Mouse (Mus musculus) forebrain, embryonic 15.5 days (tissue): ENCODE data around the gene Cypt3. TPM values are rescaled to one million over a fixed set of nuclear protein-coding genes. Genes with fewer than 3 reads are reported as not detected.

ENCODE experiments used
- ATAC-seq: fragments of 200-750 bp; cut with Nextera tagmentation; replicated peaks from 2 replicates; pipeline ENCODE4 v1.8.0; 2017; ENCODE audit warnings: mild to moderate bottlenecking, moderate TSS enrichment, moderate library complexity
- H3K27ac ChIP-seq: fragments of 300-500 bp; sonication (generic); replicated peaks from 2 replicates; pipeline ENCODE4 v1.5.1; 2015; ENCODE audit warnings: mild to moderate bottlenecking, inconsistent platforms
- H3K27me3 ChIP-seq: fragments of 300-500 bp; sonication (generic); 2 replicates; pipeline ENCODE4 v1.6.1; 2015; ENCODE audit warnings: inconsistent platforms
- H3K36me3 ChIP-seq: fragments of 300-500 bp; sonication (generic); 2 replicates; pipeline ENCODE4 v1.6.1; 2015; ENCODE audit warnings: mild to moderate bottlenecking, inconsistent platforms
- H3K4me1 ChIP-seq: fragments of 300-500 bp; sonication (generic); 2 replicates; pipeline ENCODE4 v1.6.1; 2015; ENCODE audit warnings: inconsistent platforms
- H3K4me2 ChIP-seq: fragments of 300-500 bp; sonication (generic); replicated peaks from 2 replicates; pipeline ENCODE4 v1.6.1; 2015; ENCODE audit warnings: mild to moderate bottlenecking, inconsistent platforms
- H3K4me3 ChIP-seq: fragments of 300-500 bp; sonication (generic); 2 replicates; pipeline ENCODE4 v1.5.1; 2015; ENCODE audit warnings: mild to moderate bottlenecking, inconsistent platforms
- H3K9ac ChIP-seq: fragments of 300-500 bp; sonication (generic); replicated peaks from 2 replicates; pipeline ENCODE4 v1.6.1; 2015; ENCODE audit warnings: mild to moderate bottlenecking, inconsistent platforms
- H3K9me3 ChIP-seq: fragments of 300-500 bp; sonication (generic); 2 replicates; pipeline ENCODE4 v1.6.1; 2016; ENCODE audit warnings: inconsistent platforms
- WGBS: fragments of 180-500 bp; shearing (Covaris S2); methylation state at CpG from one replicate; pipeline ENCODE4 v1.1.7; 2015; ENCODE audit warnings: mixed read lengths; 5-methylcytosine and 5-hydroxymethylcytosine counted together
- polyA plus RNA-seq: library from polyadenylated mRNA; unstranded; fragments of >200 nt; fragmentation: Nextera tagmentation; extraction: Ambion mirVana; gene quantifications from 2 replicates; pipeline ENCODE4 v1.2.1, GENCODE M21; 2015

Gene Cypt3
- not detected in 2 replicates for polyA plus RNA-seq

GRCm38 (mm10) chrX:153558293-153558692 lies at the start of gene Cypt3:
TSS of gene Cypt3 (plus strand) at chrX:153558593.
- Histone ChIP-seq H3K27me3 (no peaks in the 10 kb centered on the region), H3K4me1 (no peaks in the 10 kb centered on the region), H3K36me3 (no peaks in the 10 kb centered on the region), H3K4me3 (no peak within 1 kb of the TSS), H3K27ac (no peak within 1 kb of the TSS), H3K4me2 (no peak within 1 kb of the TSS), H3K9me3 (no peaks in the 10 kb centered on the region), H3K9ac (no peak within 1 kb of the TSS)
- 92% methylated on average over 7 of the region's 7 CpGs for WGBS
- ATAC-seq = no peak

GRCm38 (mm10) chrX:153515491-153515890 lies 42.9 kb upstream of the Cypt3 start:
- ATAC-seq = no peak
- no peak overlapping the region for H3K4me3 ChIP-seq
- 94% methylated on average over 5 of the region's 5 CpGs for WGBS
- H3K4me2 ChIP-seq = no peak overlapping the region
- no peaks in the 10 kb centered on the region for H3K36me3 ChIP-seq
- H3K27ac ChIP-seq = no peak overlapping the region
- H3K27me3 ChIP-seq = no peaks in the 10 kb centered on the region
- no peak overlapping the region for H3K9ac ChIP-seq
- no peaks in the 10 kb centered on the region for H3K9me3 ChIP-seq
- H3K4me1 ChIP-seq = no peaks in the 10 kb centered on the region

DNA sequence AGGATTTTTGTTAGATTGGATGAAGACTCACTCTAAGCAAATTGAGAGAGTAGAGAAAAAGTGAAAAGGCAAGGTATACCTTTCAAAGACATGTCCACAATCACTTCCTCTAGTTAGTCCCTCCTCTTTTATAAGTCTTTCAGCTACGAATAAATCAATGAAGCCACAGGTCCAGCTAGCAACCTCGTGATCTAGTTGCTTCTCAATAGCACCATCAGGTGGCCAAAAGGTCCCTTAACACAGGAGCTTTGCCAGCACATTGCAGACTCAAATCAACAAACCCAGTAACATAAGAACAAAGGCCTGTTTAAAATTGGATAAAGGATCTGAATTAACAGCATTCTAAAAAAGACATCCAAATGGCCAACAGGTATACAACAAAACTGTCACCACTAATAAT lies 30.0 kb upstream of the Cypt3 start:
- Histone ChIP-seq H3K9me3 (no peaks in the 10 kb centered on the region), H3K36me3 (no peaks in the 10 kb centered on the region), H3K4me2 (no peak overlapping the region), H3K9ac (no peak overlapping the region), H3K27me3 (no peaks in the 10 kb centered on the region), H3K4me3 (no peak overlapping the region), H3K27ac (no peak overlapping the region), H3K4me1 (no peaks in the 10 kb centered on the region)
- WGBS = 15% methylated on average over 2 of the region's 2 CpGs
- 0 out of 2 replicates have a peak, but pooled peaks have one; percentile 46 for ATAC-seq

DNA sequence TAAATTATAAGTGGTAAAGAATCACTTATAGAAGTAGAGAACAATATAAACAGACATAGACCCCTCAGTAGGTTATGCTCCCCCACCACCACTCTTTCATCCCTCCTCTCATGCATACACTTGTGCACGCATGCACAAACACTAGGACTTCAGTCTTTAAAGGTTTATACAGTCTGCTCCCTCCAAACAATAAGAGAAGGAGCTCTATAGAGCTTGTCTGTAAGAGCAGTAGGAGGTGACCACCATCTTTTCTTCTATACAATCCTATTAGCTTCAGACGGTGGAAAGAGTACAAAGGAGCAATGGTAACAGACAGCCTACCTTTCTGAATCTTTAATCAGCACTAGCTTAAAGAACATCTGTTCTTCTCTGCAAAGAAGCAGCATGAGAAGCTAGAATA lies 1.8 kb upstream of the Cypt3 start:
- 30% methylated on average over 2 of the region's 2 CpGs for WGBS
- ATAC-seq = no peak
- no peak overlapping the region for H3K4me3 ChIP-seq
- no peak overlapping the region for H3K4me2 ChIP-seq
- no peaks in the 10 kb centered on the region for H3K9me3 ChIP-seq
- H3K4me1 ChIP-seq = no peaks in the 10 kb centered on the region
- no peaks in the 10 kb centered on the region for H3K27me3 ChIP-seq
- H3K27ac ChIP-seq = no peak overlapping the region
- H3K36me3 ChIP-seq = no peaks in the 10 kb centered on the region
- no peak overlapping the region for H3K9ac ChIP-seq

GRCm38 (mm10) chrX:153564650-153565049 lies 6.3 kb downstream of the Cypt3 start:
- H3K27ac ChIP-seq = no peak overlapping the region
- no peak overlapping the region for H3K9ac ChIP-seq
- H3K9me3 ChIP-seq = no peaks in the 10 kb centered on the region
- 37% methylated on average over 1 of the region's 1 CpGs for WGBS
- H3K36me3 ChIP-seq = no peaks in the 10 kb centered on the region
- H3K27me3 ChIP-seq = no peaks in the 10 kb centered on the region
- H3K4me2 ChIP-seq = no peak overlapping the region
- no peak for ATAC-seq
- H3K4me1 ChIP-seq = no peaks in the 10 kb centered on the region
- H3K4me3 ChIP-seq = no peak overlapping the region

DNA sequence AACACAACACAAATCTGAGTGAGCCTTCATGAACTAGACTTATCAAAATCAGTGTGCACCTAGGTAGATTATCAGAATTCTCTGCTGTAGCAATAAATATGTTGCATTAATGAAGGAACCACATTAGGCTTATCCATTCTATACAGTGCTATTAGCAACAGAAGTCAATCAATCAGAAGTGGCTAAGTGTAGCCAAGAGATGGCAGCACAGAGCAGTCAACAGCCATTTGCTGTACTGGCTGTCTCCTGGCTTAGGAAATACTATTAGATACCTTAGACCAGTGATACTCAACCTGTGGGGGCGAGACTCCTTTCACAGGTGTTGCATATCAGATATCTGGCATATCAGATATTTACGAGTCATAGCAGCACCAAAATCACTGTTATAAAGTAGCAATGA lies 41.2 kb downstream of the Cypt3 start:
- Histone ChIP-seq H3K9ac (no peak overlapping the region), H3K4me2 (no peak overlapping the region), H3K27ac (no peak overlapping the region), H3K36me3 (no peaks in the 10 kb centered on the region), H3K4me1 (no peaks in the 10 kb centered on the region), H3K4me3 (no peak overlapping the region), H3K9me3 (no peaks in the 10 kb centered on the region), H3K27me3 (no peaks in the 10 kb centered on the region)
- ATAC-seq = no peak
- 69% methylated on average over 2 of the region's 2 CpGs for WGBS

Other genes with a start within 250 kb of the Cypt3 start
- 44.4 and 44.8 TPM in 2 replicates for gene Ubqln2, start 60.4 kb upstream of the Cypt3 start, polyA plus RNA-seq
- 1.7 and 2.0 TPM in 2 replicates for gene Kctd12b, start 137.8 kb downstream of the Cypt3 start, polyA plus RNA-seq
- 108 and 110 TPM in 2 replicates for gene Nbdy, start 165.0 kb downstream of the Cypt3 start, polyA plus RNA-seq